Mouse (Mus musculus) central nervous system, embryonic 11.5 days (tissue): ENCODE data around the gene Sh3glb2. TPM values are rescaled to one million over a fixed set of nuclear protein-coding genes. Genes with fewer than 3 reads are reported as not detected.

Experiments
- polyA plus RNA-seq: library from polyadenylated mRNA; depleted of rRNA; stranded (reverse); fragments of >200 nt; gene quantifications from 2 replicates; pipeline ENCODE4 v1.2.3, GENCODE M21; 2012; rRNA removed

Gene Sh3glb2
- 98.2 and 111 TPM in 2 replicates for polyA plus RNA-seq

DNA sequence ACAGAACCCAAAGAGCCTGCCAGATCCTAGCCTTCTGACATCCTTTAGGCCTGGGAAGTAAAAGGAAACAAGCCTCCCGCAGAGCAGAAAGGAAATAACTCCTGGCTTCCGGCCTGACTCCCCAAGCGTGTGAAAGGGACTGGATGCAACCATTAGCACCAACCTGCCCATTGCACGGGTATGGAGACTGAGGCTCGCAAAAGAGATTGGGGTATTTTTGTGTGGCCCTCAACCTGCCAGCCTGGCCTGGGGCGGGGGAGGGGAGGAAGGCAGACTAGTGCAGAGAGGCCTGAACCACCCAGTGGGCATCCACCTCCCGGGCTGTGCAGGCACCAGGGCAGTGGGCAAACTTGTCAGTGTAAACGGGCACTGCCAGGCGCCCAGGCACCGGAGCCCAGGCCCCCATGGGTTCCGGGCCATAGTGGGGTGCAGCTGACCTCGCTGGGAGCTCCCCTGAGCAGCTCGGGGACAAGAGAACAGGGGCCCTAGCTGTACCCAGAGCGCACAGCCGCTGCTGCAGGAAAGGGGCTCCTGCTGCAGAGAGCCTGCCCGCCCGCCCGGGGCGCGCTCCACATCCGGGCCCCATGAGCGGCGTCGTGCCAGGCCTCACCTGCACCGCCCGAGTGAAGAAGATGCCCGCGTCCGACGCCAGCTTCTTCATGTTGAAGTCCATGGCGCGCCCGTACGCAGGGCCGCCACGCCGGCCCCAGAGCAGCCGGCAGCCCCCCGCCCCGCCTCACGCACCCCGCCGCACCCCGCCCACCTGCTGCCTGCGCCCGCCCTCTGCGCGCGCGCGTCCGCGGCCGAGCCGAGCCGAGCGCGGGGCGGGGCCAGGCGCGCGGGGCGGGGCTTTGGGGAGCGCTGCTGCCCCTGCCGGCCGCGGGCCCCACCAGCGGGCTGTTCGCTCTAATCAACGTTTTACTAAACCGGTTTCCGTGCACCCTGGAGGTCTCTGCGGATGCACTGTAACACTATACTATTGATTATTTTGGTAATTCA lies at the start of gene Sh3glb2:
Gene Sh3glb2 (minus strand): TSS at position 805 of the 999 bp plus-strand sequence.

DNA sequence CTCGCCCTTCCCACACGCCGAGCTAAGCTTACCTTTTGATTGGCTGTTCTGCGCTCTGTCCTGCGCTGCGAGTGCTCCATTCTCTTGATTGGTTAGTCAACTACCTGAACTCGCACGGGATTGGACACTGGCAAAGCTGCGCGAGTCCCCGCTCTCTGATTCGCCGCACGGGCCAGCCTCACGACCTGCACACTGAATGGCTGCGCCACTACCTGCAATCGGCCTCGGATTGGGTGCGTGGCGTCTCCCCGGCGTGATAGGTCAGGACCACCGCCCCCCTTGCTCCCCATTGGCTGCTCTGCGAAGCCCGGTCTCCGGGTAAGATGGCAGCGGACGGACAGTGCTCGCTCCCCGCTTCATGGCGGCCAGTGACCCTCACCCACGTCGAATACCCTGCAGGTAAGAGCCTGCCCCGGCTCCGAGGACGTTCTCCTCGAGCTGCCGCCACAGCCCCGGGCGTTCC lies 33.0 kb upstream of the Sh3glb2 start, which contains the start of gene Dolpp1:
Gene Dolpp1 (plus strand): TSS at position 141 of the 463 bp plus-strand sequence.

GRCm38 (mm10) chr2:30363773-30364650 lies 4.9 kb upstream of the Sh3glb2 start, which contains the start of gene Miga2:
Gene Miga2 (plus strand): TSS chr2:30364233.

Other genes with a start within 250 kb of the Sh3glb2 start
- gene Zer1, start 234.8 kb downstream of the Sh3glb2 start, polyA plus RNA-seq = 26.9 and 42.9 TPM in 2 replicates
- 43.4 and 48.1 TPM in 2 replicates for gene Tbc1d13, start 225.6 kb downstream of the Sh3glb2 start, polyA plus RNA-seq
- 10.5 and 11.2 TPM in 2 replicates for gene Endog, start 187.8 kb downstream of the Sh3glb2 start, polyA plus RNA-seq
- 59.2 and 60.5 TPM in 2 replicates for gene Spout1, start 180.9 kb downstream of the Sh3glb2 start, polyA plus RNA-seq
- gene Kyat1, start 153.5 kb downstream of the Sh3glb2 start, polyA plus RNA-seq = 14.1 and 17.2 TPM in 2 replicates
- 17.0 and 25.4 TPM in 2 replicates for gene Lrrc8a, start 121.6 kb downstream of the Sh3glb2 start, polyA plus RNA-seq
- 4.9 and 10.7 TPM in 2 replicates for gene Gm28035, start 118.8 kb downstream of the Sh3glb2 start, polyA plus RNA-seq
- gene Phyhd1, start 93.1 kb downstream of the Sh3glb2 start, polyA plus RNA-seq = 7.4 and 9.1 TPM in 2 replicates
- not detected in 2 replicates for gene Gm28038, start 78.3 kb downstream of the Sh3glb2 start, polyA plus RNA-seq
- gene Dolk, start 73.0 kb downstream of the Sh3glb2 start, polyA plus RNA-seq = 8.1 and 10.7 TPM in 2 replicates
- 37.5 and 56.2 TPM in 2 replicates for gene Nup188, start 72.9 kb downstream of the Sh3glb2 start, polyA plus RNA-seq
- gene Miga2, start 4.9 kb upstream of the Sh3glb2 start, polyA plus RNA-seq = 30.4 and 37.9 TPM in 2 replicates
- 31.9 and 49.0 TPM in 2 replicates for gene Dolpp1, start 32.9 kb upstream of the Sh3glb2 start, polyA plus RNA-seq
- 10.8 and 19.5 TPM in 2 replicates for gene Crat, start 56.5 kb upstream of the Sh3glb2 start, polyA plus RNA-seq
- 117 and 122 TPM in 2 replicates for gene Ptpa, start 56.7 kb upstream of the Sh3glb2 start, polyA plus RNA-seq
- 17.8 and 26.3 TPM in 2 replicates for gene Ier5l, start 114.9 kb upstream of the Sh3glb2 start, polyA plus RNA-seq
- gene Cstad, start 235.7 kb upstream of the Sh3glb2 start, polyA plus RNA-seq = 0.20 and 0.73 TPM in 2 replicates